Mouse (Mus musculus): ENCODE measurements around the gene Rnf220.

The Rnf220 gene

GRCm38 (mm10) chr4:117496482-117497165, at the start of gene Rnf220:
Rnf220 (minus strand) TSS chr4:117497052.
- DNase-seq (ENCODE audit: low spot score) = no peak

GRCm38 (mm10) chr4:117546616-117547015, 49.8 kb upstream of the Rnf220 start:
- no peak for DNase-seq (ENCODE audit: low spot score)

GRCm38 (mm10) chr4:117545448-117545847, 48.6 kb upstream of the Rnf220 start:
- no peak for DNase-seq (ENCODE audit: low spot score)

- DNase-seq (ENCODE audit: low spot score) = no peak
Observed at GRCm38 (mm10) chr4:117540571-117540970, 43.7 kb upstream of the Rnf220 start.

GRCm38 (mm10) chr4:117539329-117539980, 42.6 kb upstream of the Rnf220 start:
- no peak for DNase-seq (ENCODE audit: low spot score)

DNA sequence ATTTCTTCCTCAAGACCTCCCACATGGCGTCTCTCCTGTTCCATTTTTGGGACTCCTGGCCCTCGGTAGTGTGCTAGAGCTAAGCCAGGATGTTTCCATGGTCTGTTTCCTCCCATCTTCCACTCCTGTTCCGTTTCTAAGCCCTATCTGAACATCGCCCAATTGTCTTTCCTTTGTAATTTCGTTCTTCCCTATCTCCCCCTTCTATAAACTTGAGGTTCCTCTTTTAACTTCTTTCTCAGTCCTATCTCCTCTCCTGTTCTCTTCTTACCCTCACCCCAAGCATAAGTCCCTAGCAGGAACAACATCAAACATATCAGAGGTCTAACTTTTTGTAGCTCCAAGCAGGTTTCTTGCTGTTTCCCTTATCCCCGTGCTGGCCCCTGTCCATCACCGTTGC, 40.1 kb upstream of the Rnf220 start:
- DNase-seq (ENCODE audit: low spot score) = no peak

GRCm38 (mm10) chr4:117535496-117536200, 38.8 kb upstream of the Rnf220 start:
- DNase-seq (ENCODE audit: low spot score) = no peak

DNA sequence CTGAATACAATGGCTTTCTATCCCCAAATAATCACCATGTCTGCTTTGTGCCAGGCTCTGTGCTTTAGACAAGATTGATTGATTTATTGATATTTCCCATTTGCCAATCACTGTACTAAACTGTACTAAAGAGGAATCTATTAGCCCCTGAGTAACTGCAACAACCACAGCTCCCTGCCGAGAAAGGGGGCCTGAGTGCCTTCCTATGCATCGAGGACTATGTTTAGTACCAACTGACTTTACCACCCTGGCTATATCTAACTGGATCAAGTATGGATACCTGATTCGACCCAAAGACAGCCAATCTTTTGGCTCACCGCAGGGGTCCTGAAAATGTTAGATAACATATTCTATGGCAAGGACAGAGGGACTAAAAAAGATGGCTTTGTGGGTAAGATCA, 33.0 kb upstream of the Rnf220 start:
- DNase-seq (ENCODE audit: low spot score) = no peak

- DNase-seq (ENCODE audit: low spot score) = peak; percentile 14
Observed at GRCm38 (mm10) chr4:117527952-117528351, 31.1 kb upstream of the Rnf220 start.

GRCm38 (mm10) chr4:117527116-117527899, 30.5 kb upstream of the Rnf220 start:
- DNase-seq (ENCODE audit: low spot score) = no peak

DNA sequence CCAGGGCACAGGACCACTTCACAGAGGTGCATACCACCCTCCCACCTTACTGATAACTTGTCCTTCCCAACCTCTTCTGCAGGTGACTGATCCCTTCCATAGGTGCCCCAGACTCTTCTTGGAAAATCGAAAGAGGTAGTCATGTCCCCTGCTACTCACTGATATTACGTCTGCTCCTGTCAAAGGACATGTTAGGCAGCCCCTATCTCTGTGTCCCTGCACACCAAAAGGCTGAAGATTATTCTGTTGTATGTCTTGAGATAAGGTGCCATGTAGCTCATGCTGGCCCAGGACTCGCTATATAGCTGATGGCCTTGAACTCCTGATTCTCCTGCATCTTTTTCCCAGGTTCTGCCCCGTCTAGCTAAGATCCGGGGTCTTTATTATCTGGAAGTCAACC, 29.1 kb upstream of the Rnf220 start:
- DNase-seq (ENCODE audit: low spot score) = no peak

GRCm38 (mm10) chr4:117521350-117521749, 24.5 kb upstream of the Rnf220 start:
- no peak for DNase-seq (ENCODE audit: low spot score)

DNA sequence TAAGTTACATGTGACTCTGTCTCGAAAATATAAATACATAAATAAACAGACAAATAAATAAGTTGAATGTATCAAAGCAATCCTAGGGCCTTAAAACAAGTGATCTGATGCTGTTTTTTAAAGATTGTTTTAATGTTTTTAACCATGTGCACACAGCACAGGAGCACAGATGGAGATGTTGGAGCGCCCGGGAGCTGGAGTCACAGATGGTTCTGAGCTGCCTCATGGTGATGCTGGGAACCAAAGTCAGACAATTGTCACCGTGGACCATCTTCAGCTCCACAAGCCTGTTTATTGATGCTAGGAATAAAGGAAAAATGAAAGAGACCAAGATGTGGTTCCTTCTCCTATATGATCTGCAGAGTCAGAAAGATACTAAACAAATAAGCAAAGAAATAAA, 21.4 kb upstream of the Rnf220 start:
- DNase-seq (ENCODE audit: low spot score) = no peak

DNA sequence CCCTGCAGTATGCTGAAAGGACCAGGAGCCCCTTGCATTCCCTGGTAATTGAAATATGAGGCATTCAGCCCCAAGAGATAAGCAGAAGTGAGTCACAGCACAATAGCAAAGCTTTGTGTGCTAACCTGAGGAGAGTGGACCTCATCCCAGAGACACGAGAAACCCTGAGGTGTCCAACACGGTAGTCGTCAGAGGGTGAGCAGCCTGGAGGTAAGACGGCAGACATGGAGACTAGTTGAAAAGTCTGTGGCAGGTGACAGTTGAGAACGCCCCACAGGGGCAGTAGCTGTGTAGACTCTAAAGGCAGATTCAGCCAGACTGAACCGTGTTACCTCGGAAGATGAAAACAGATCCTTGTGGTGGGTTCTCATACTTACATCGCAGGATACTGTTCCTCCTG, 2.2 kb upstream of the Rnf220 start:
- DNase-seq (ENCODE audit: low spot score) = no peak

- DNase-seq (ENCODE audit: low spot score) = no peak
Observed at GRCm38 (mm10) chr4:117495869-117496401, 917 bp downstream of the Rnf220 start.

DNA sequence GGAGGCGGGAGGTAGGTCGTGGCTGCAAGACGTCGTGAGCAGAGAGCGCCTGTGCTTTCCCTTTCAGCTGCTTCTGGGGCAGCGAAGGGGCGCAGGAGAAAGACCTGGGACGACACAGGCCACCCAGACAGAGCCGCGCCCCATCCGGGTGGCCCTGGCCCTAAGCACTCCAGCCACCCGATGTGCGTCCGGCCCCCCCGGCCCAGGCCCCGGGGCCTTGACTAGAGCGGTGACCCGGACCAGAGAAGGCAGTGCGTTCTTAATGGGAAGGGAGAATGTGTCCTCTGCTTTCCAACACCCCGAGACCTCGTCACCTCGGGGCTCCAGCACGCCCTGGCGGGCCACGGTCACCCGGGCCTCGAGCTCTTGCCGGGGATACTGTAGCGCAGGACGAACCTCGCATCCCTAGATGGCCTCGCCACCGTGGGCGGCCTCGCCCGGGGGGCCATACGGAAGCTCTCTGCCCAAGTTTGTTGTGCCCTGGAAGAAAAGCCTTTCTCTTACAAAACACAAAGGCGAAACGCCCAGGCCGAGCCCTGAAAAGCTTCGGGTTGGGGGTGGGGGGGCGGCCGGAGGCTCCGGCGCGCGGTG, 1.8 kb downstream of the Rnf220 start:
- DNase-seq (ENCODE audit: low spot score) = no peak

DNA sequence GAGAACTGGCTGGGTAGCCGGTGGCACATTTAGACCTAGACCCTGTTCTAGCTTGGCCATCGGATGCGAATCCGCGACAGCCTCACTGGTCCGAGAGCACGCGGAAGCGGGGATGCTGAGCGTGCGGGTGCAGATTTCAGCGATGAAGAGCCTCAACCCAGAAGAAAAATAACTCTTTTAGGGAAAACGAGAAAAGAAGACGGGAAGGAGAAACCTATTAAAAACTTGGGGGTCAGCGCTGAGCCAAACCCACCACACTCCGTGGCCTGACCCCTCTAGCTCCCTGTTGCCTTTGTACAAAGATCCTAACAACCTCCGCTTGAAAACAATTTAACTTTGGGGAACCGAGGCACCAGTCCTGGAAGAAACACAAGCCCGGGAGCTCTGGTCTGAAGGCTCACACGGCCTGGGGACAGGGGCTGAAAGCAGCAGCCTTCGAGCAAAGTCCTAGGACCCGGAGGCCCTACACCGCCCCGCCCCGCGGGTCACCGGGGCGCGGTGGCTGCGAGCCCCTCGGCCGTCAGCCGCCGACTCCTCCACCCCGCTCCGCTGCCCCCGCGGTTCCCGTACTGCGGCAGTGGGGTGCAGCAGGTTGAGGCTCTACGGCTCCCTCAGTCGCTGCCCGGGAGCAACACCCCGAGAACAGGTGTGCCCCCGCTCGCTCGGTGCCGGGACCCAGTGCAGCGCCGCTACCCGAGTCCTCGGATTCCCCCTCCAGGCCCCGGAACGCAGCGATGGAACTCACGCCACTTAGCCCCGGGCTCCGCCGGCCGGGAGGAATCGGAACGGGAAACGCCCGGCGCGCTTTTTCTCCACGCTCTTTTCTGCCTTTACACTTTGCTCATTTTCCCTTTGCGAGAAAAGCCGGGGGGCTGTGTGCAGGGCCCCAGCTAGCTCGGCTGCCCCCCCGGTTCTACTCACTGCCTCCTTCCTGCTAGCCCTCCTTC, 2.7 kb downstream of the Rnf220 start:
- no peak for DNase-seq (ENCODE audit: low spot score)

GRCm38 (mm10) chr4:117493161-117493568, 3.7 kb downstream of the Rnf220 start:
- no peak for DNase-seq (ENCODE audit: low spot score)

- no peak for DNase-seq (ENCODE audit: low spot score)
Observed at GRCm38 (mm10) chr4:117491840-117492239, 5.0 kb downstream of the Rnf220 start.

DNA sequence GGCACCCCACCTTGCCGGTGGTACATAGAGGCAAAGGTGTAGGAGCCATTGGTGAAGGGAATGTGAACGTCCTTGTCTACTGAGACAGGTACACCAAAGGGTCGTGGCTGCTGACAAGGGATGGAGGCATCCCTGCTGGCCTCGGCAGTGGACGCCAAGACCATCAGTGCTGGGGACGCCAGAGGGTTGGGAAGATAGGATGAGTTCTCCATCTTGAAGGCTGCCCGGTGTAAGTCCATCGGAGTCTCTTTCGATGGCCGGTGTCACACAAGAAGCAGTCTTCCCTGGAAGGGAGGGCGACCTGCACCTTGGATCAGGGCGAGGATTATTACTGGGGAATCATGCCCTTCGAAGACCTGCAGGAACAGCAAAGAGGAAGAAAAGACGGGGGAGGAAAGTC, 6.9 kb downstream of the Rnf220 start:
- DNase-seq (ENCODE audit: low spot score) = no peak

GRCm38 (mm10) chr4:117489566-117489965, 7.3 kb downstream of the Rnf220 start:
- no peak for DNase-seq (ENCODE audit: low spot score)

All from T-cell, adult 2 months (primary cell).